Mouse (Mus musculus): ENCODE results near the gene Krtap29-1.

DNA sequence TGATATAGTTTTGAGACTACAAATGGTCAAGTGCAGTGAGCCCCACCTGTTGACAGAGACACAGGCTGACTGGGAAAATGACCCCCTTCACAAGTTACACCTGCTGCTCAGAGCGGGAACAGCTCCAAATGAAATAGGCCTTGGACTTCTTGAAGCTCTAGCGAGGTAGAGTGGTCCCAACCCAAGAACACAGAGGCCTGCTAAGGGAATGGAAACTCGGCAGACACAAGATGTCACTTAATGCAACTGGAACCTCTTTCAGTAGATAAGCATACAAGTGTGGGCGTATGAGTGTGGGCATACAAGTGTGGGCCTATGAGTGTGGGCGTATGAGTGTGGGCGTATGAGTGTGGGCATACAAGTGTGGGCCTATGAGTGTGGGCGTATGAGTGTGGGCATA lies 20.2 kb upstream of the Krtap29-1 start:
- TF ChIP-seq CTCF (IDR thresholded peaks at IDR 0.05; ENCODE audit: low read depth, low read length) = no peak
- TF ChIP-seq POLR2A (IDR thresholded peaks at IDR 0.05; ENCODE audit: insufficient read depth, low read length) = no peak
- TF ChIP-seq EP300 (IDR thresholded peaks at IDR 0.05; ENCODE audit: insufficient read depth, low read depth, low read length) = no peak

All from ES-Bruce4 (cell line).